Mouse (Mus musculus) MEL (cell line): ENCODE data around the gene Thap3.

ENCODE experiments used
- CTCF ChIP-seq, 3 experiments: IDR thresholded peaks in 2 of 3; conservative IDR thresholded peaks in 1 of 3; 2 replicates each; pipeline ENCODE4 v1.5.1; 2011 to 2012; ENCODE audit warnings: low read length in 3 of 3, low read depth in 2 of 3, mild to moderate bottlenecking in 2 of 3, improper control_type of control experiment in 1 of 3, inconsistent platforms in 1 of 3, mixed read lengths in 1 of 3, moderate library complexity in 1 of 3; ENCODE audit not compliant: control insufficient read depth in 1 of 3, insufficient read depth in 1 of 3, poor library complexity in 1 of 3, severe bottlenecking in 1 of 3
- POLR2A ChIP-seq, 2 experiments: IDR thresholded peaks; 2 replicates each; pipeline ENCODE4 v1.6.1; 2011 to 2012; ENCODE audit warnings: low read length in 2 of 2, mild to moderate bottlenecking in 2 of 2, control low read depth in 1 of 2, improper control_type of control experiment in 1 of 2, low read depth in 1 of 2, moderate library complexity in 1 of 2; ENCODE audit not compliant: control insufficient read depth in 1 of 2, insufficient read depth in 1 of 2, poor library complexity in 1 of 2
- POLR2AphosphoS2 ChIP-seq: IDR thresholded peaks from 2 replicates; pipeline ENCODE4 v1.6.1; 2011; ENCODE audit warnings: low read length, improper control_type of control experiment
- TAL1 ChIP-seq: IDR thresholded peaks from 2 replicates; pipeline ENCODE4 v1.6.1; 2012; ENCODE audit warnings: mild to moderate bottlenecking, inconsistent platforms, low read length, moderate library complexity, mixed read lengths
- USF1 ChIP-seq: IDR thresholded peaks from 2 replicates; pipeline ENCODE4 v1.6.1; 2014; ENCODE audit warnings: low read depth, mild to moderate bottlenecking, inconsistent platforms, low read length, improper control_type of control experiment, moderate library complexity

- no peak for TF ChIP-seq POLR2A (IDR thresholded peaks at IDR 0.05; ENCODE audit: control insufficient read depth in 1 of 2, insufficient read depth in 1 of 2, low read depth in 1 of 2, low read length in 2 of 2, poor library complexity in 1 of 2)
- peak; percentile 84 for TF ChIP-seq TAL1
- no peak for TF ChIP-seq POLR2AphosphoS2
- no peak for TF ChIP-seq CTCF (IDR thresholded peaks at IDR 0.05 in 2 of 3, conservative IDR thresholded peaks at IDR 0.05 in 1 of 3; ENCODE audit: control insufficient read depth in 1 of 3, insufficient read depth in 1 of 3, low read depth in 2 of 3, low read length in 3 of 3, poor library complexity in 1 of 3, severe bottlenecking in 1 of 3)
- no peak for TF ChIP-seq USF1
These were observed 5.7 kb upstream of the Thap3 start for GRCm38 (mm10) chr4:151994228-151995171.
